Mouse (Mus musculus) midbrain, embryonic 12.5 days (tissue): Measurements from ENCODE around the gene Mmp28. TPM values are rescaled to one million over a fixed set of nuclear protein-coding genes. Genes with fewer than 3 reads are reported as not detected.

Source experiments
- ATAC-seq: fragments of 200-750 bp; cut with Nextera tagmentation; 2 replicates; pipeline ENCODE4 v1.8.0; 2017; ENCODE audit warnings: low read depth, moderate TSS enrichment, moderate library complexity; ENCODE audit not compliant: low FRiP score
- H3K27ac ChIP-seq: fragments of 300-500 bp; sonication (generic); replicated peaks from 2 replicates; pipeline ENCODE4 v1.5.1; 2016; ENCODE audit warnings: mild to moderate bottlenecking
- H3K27me3 ChIP-seq: fragments of 300-500 bp; sonication (generic); 2 replicates; pipeline ENCODE4 v1.6.1; 2016; ENCODE audit warnings: mild to moderate bottlenecking
- H3K36me3 ChIP-seq: fragments of 300-500 bp; sonication (generic); 2 replicates; pipeline ENCODE4 v1.6.1; 2016
- H3K4me1 ChIP-seq: fragments of 300-500 bp; sonication (generic); 2 replicates; pipeline ENCODE4 v1.6.1; 2016
- H3K4me2 ChIP-seq: fragments of 300-500 bp; sonication (generic); replicated peaks from 2 replicates; pipeline ENCODE4 v1.6.1; 2016; ENCODE audit warnings: mild to moderate bottlenecking, moderate library complexity
- H3K4me3 ChIP-seq: fragments of 300-500 bp; sonication (generic); 2 replicates; pipeline ENCODE4 v1.5.1; 2016; ENCODE audit warnings: mild to moderate bottlenecking
- H3K9ac ChIP-seq: fragments of 300-500 bp; sonication (generic); replicated peaks from 2 replicates; pipeline ENCODE4 v1.6.1; 2016; ENCODE audit warnings: mild to moderate bottlenecking, moderate library complexity
- H3K9me3 ChIP-seq: fragments of 300-500 bp; sonication (generic); 2 replicates; pipeline ENCODE4 v1.6.1; 2016; ENCODE audit warnings: mild to moderate bottlenecking
- WGBS: fragments of 180-500 bp; shearing (Covaris S2); methylation state at CpG from one replicate; pipeline ENCODE4 v1.1.7; 2016; 5-methylcytosine and 5-hydroxymethylcytosine counted together
- polyA plus RNA-seq: library from polyadenylated mRNA; unstranded; fragments of >200 nt; fragmentation: Nextera tagmentation; extraction: Ambion mirVana; gene quantifications from 2 replicates; pipeline ENCODE4 v1.2.1, GENCODE M21; 2016

The Mmp28 gene
- polyA plus RNA-seq, 1 experiment from 2014 or later, result 3.3 TPM

DNA sequence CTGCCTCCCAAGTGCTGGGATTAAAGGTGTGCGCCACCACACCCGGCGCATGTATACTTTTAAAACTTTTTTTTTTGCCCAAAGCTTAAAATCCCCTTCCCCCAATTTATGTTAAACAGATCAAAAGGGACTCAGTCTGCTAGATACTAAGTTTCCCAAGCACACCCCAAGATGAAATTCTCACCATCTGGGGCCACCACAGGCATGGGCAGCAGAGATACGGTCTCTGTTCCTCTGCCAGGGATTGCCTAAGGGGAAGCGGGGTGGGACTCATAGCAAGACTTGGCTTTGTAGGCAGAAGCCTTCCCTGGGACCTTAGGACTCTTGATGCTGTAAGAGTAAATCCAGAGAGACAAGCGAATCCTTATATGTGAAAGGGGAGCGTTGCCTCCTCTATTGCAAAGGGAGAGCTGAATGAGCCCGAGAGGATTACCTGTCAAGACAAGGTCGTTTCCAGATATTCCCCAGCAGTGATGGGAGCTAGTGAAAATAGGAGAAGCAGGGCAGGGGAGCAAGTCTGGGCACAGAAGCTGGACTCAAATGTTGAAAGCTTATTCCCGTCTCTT is 1.3 kb downstream of the Mmp28 start:
- Histone ChIP-seq H3K9ac (no peak overlapping the region), H3K9me3 (no peaks in the 10 kb centered on the region), H3K4me2 (peak overlapping the region; percentile 97; the same call in 1 of the 2 replicates), H3K36me3 (no peaks in the 10 kb centered on the region), H3K27ac (no peak overlapping the region), H3K4me1 (peaks cover 26% of the 10 kb centered on the region), H3K27me3 (peaks cover 74% of the 10 kb centered on the region), H3K4me3 (no peak overlapping the region)
- 58% methylated on average over 10 of the region's 10 CpGs for WGBS
- ATAC-seq, result no peak

DNA sequence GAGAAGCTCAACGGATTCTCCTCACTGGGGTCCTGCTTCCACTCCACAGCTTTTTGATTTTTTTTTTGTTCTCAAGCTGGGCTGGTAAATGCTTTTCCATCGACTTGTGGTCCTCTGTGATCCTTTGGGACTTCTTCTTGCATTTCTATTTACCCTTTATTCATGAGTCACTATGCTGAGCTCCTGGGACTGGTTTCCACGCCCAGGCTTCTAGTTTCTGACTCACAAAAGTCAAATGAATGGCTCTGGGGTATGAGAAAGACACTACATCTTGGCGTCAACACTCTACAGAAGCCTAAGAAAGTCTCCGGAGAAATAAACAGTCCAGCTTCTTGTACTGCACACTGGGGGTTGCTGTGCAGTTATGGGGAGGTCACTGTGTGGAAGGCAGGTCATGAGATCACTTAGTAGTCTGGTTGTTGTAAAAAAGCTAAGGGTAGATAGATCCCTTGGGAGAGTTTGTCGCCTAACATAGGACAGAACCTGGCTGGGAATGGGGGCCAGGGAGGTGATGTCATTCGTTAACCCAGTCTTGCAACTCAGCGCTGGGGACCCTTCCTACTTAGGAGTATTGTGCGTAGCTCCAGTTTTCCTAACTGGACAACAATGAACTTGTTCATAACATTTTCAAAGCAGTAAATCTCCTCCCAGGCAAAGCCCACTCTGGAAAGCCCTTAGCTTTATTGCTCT is 4.8 kb downstream of the Mmp28 start:
- Histone ChIP-seq H3K27ac (no peak overlapping the region), H3K27me3 (peaks cover 65% of the 10 kb centered on the region), H3K36me3 (no peaks in the 10 kb centered on the region), H3K4me3 (no peak overlapping the region), H3K9me3 (no peaks in the 10 kb centered on the region), H3K4me1 (peaks cover 26% of the 10 kb centered on the region), H3K9ac (no peak overlapping the region), H3K4me2 (no peak overlapping the region)
- WGBS, result 49% methylated on average over 9 of the region's 9 CpGs
- no peak for ATAC-seq

DNA sequence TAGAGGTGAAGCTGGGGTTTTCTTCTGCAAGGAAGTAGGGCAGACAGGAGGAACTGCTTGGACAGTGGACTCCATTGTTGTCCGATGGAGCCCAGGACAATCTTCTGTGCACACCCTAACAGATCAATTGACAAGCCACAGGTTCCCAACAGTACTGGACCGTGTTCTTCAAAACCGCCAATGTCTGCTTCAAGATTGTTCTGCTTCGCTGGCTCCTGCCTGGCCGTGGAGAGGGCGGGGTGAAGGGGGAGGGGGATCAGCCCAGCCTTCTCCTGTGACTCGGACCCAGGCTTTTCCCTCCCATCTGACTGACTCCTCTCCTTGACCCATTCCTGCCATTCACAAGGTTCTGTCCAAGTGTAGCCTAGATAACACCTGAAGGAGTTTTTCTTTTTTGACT is 5.6 kb downstream of the Mmp28 start:
- Histone ChIP-seq H3K4me1 (peaks cover 18% of the 10 kb centered on the region), H3K27me3 (peaks cover 61% of the 10 kb centered on the region), H3K36me3 (no peaks in the 10 kb centered on the region), H3K9me3 (no peaks in the 10 kb centered on the region), H3K27ac (no peak overlapping the region), H3K9ac (no peak overlapping the region), H3K4me2 (no peak overlapping the region), H3K4me3 (no peak overlapping the region)
- WGBS, result 12% methylated on average over 7 of the region's 7 CpGs
- ATAC-seq, result no peak

DNA sequence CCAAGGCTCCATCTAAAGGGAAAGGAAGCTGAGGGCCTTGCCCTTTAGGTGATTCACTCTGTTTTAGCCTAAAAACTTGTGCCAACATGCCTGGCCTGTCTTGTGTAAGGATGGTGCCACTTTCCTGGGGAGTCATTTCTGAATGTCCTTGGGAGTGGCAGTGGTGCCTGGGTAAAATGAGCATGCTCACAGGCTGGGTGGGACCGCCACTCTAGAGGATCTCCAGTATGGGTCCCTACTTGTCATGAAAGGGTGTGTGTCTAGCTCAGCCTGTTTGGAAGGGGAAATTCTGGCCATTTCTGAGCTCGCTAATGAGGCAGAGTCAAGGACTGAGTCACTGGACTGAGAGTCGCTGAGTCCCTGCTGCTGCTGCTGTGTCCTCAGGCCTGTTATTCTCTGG is 7.3 kb downstream of the Mmp28 start:
- Histone ChIP-seq H3K27me3 (peaks cover 44% of the 10 kb centered on the region), H3K36me3 (no peaks in the 10 kb centered on the region), H3K27ac (no peak overlapping the region), H3K4me1 (peaks cover 15% of the 10 kb centered on the region), H3K4me3 (no peak overlapping the region), H3K4me2 (no peak overlapping the region), H3K9ac (no peak overlapping the region), H3K9me3 (no peaks in the 10 kb centered on the region)
- 79% methylated on average over 3 of the region's 3 CpGs for WGBS
- ATAC-seq, result no peak

DNA sequence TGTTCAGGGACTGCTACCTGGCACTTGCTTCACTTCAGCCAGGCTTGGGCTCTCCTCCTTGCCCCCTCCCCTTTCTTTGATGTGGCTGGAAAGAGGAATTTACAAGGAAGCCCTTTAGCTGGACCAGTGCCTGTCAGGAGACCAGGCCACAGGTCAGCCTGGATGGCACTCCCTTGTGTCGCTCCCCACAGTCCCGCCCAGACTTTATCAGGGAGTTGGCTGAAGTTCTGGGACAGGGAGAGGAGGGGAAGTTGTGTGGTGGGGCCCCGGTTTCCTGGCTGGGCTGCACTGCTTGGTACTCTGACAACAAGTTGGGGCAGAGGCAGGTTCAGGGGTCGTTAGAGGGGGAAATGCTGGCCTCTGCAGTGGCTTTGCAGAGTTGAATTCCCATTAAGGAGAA is 8.3 kb downstream of the Mmp28 start:
- no peak overlapping the region for H3K4me2 ChIP-seq
- no peak overlapping the region for H3K9ac ChIP-seq
- peaks cover 15% of the 10 kb centered on the region for H3K4me1 ChIP-seq
- H3K9me3 ChIP-seq, result no peaks in the 10 kb centered on the region
- H3K4me3 ChIP-seq, result no peak overlapping the region
- no peaks in the 10 kb centered on the region for H3K36me3 ChIP-seq
- no peak overlapping the region for H3K27ac ChIP-seq
- no peak for ATAC-seq
- WGBS, result 41% methylated on average over 4 of the region's 4 CpGs
- H3K27me3 ChIP-seq, result peaks cover 43% of the 10 kb centered on the region

DNA sequence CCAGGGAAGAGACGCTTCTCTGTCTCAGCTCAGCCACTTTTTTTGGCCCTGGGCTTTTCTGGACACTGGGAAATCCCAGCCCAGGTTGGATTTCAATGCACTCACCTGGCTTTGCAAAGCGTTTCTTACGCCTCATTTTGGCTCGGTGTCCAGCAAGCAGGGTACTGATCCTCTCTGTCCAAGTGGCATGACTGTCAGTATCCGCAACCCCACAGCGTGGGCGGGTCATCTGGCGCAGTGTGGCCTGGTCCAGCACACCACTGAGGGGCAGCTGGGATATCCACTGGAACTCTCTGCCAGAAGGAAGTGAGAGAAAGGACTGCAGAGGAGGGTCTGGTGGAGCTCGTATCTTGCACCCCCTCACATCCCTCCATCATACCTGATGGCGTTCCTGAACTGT is 11.6 kb downstream of the Mmp28 start:
- Histone ChIP-seq H3K4me3 (no peak overlapping the region), H3K36me3 (no peaks in the 10 kb centered on the region), H3K9ac (no peak overlapping the region), H3K4me1 (peaks cover 15% of the 10 kb centered on the region), H3K27me3 (peaks cover 56% of the 10 kb centered on the region), H3K27ac (no peak overlapping the region), H3K9me3 (no peaks in the 10 kb centered on the region), H3K4me2 (no peak overlapping the region)
- no peak for ATAC-seq
- WGBS, result 91% methylated on average over 10 of the region's 10 CpGs

DNA sequence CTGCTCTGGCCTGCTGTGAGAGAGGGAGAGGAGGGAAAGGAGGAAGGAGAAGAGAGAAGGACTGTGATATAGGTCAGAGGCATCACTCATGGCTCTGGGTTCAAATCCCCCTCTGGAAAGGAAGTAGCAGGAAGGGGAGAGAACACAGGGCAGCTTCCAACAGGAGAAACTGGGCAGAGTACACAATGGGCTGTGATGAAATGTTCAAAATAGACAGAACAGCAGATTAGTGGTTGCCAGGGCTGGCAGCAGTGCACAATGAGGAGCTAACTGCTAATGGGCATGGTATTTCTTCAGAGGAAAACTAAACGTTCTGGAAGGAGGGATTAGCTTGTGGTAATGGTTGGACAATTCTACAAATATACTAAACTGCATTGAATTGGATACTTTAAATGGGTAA is 12.3 kb downstream of the Mmp28 start:
- no peak overlapping the region for H3K9ac ChIP-seq
- no peak overlapping the region for H3K4me2 ChIP-seq
- peaks cover 15% of the 10 kb centered on the region for H3K4me1 ChIP-seq
- H3K36me3 ChIP-seq, result no peaks in the 10 kb centered on the region
- no peak overlapping the region for H3K4me3 ChIP-seq
- no peak overlapping the region for H3K27ac ChIP-seq
- H3K27me3 ChIP-seq, result peaks cover 56% of the 10 kb centered on the region
- WGBS, result 19% methylated on average over 1 of the region's 1 CpGs
- no peaks in the 10 kb centered on the region for H3K9me3 ChIP-seq
- ATAC-seq, result no peak

DNA sequence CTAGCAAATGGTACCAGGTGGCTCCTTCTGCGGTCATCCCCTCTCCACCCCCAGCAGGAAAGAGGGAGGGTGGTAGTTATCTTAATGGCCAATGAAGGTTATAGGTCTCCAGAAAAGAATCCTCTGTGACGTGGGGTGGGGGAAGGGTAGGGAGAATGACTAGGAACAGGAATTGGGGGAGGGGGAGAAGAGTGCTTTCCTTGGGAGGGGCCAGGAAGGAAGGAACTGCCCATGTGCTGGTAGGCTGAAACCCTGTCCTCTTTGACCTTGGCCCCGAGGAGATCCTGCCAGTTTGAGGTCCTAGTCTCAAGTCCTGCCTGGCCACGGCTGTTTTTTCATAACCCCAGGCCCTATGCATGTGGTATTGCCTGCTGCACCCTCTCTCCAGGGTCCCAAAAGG is 13.6 kb downstream of the Mmp28 start:
- Histone ChIP-seq H3K4me2 (no peak overlapping the region), H3K9ac (no peak overlapping the region), H3K9me3 (no peaks in the 10 kb centered on the region), H3K27me3 (peaks cover 56% of the 10 kb centered on the region), H3K4me1 (peaks cover 18% of the 10 kb centered on the region), H3K4me3 (no peak overlapping the region), H3K27ac (no peak overlapping the region), H3K36me3 (no peaks in the 10 kb centered on the region)
- 70% methylated on average over 4 of the region's 4 CpGs for WGBS
- ATAC-seq, result no peak

DNA sequence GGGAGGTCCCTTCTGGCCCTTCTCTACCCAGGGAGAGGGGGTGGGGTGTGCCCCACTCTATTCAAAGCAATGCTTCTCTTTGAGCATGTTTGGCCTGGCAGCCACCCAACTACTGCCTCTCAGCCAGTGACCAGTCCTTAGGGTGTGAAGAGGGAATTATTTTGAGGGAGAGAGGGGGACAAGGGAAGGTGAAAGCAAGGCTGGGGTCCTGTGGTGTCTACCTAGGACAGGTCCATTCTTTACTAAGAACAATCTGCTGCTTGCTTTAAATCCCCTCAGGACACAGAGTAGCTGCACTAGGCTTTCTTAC is 14.0 kb downstream of the Mmp28 start:
- Histone ChIP-seq H3K4me2 (no peak overlapping the region), H3K36me3 (no peaks in the 10 kb centered on the region), H3K9ac (no peak overlapping the region), H3K4me1 (peaks cover 19% of the 10 kb centered on the region), H3K27me3 (peaks cover 60% of the 10 kb centered on the region), H3K27ac (no peak overlapping the region), H3K4me3 (no peak overlapping the region), H3K9me3 (no peaks in the 10 kb centered on the region)
- ATAC-seq, result no peak

DNA sequence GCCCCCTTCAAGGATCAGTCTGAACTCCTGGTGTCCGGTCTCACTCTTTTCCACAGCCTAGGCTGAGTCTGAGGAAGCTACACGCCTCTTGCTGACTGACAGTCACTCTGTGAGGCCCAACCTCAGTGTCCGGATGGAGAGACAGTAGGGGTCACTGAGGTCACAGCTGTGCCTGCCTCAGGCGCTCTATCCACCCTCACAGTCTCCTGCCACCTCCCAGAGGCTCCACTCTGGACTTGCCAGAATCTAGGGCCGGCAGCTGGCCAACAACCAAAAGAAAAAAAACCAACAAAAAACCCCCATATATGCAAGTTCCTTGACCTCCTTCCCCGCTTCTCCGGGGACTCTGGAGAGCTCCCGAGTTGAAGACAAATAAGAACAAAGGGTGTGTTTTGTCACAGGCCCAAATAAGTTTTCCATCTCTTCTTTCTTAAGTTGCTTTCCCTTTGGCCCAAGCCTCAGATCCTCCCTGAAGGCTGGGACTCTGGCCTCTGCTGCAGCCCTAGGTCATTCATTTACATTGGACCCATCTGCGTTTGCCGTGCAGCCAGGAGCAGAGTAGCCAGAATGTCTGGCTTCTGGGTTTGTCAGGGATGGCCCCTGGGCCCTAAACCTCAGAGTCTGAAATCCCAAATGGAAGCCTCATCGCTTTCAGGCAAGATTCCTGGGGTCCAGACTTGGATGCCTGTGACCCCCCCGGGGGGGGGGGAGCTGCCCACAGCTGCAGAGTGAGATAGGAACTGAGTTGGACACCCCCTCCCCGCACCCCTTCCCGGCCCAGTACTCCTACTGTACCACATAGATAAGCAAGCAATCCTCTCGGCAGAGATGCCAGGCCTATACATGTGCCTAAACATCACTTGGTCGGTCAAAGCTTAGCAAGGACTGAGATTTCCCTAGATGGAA is 14.6 kb downstream of the Mmp28 start:
- H3K36me3 ChIP-seq, result no peaks in the 10 kb centered on the region
- 50% methylated on average over 16 of the region's 16 CpGs for WGBS
- ATAC-seq, result no peak
- peaks cover 66% of the 10 kb centered on the region for H3K27me3 ChIP-seq
- no peak overlapping the region for H3K27ac ChIP-seq
- no peak overlapping the region for H3K4me2 ChIP-seq
- no peak overlapping the region for H3K9ac ChIP-seq
- no peak overlapping the region for H3K4me3 ChIP-seq
- peaks cover 21% of the 10 kb centered on the region for H3K4me1 ChIP-seq
- no peaks in the 10 kb centered on the region for H3K9me3 ChIP-seq

DNA sequence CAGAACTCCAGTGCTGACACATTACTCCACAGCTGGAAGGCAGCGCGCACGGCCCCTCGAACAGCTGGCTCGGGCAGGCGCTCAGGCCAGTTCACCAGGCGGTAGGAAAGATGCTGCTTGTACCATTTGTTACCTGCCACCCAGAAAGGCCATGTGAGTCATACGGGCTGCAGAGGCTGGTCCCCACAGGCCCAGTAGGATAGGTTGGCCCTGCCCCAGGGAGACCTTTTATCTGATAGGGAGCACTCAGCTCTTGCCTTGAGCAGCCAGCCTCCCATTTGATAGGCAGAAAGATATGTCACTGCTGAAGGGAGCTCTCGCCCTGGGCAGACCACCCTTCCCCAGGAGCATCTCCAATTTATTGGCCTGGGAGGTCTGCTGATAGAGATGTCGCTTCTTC is 15.3 kb downstream of the Mmp28 start:
- Histone ChIP-seq H3K36me3 (no peaks in the 10 kb centered on the region), H3K4me1 (peaks cover 23% of the 10 kb centered on the region), H3K27ac (no peak overlapping the region), H3K9ac (no peak overlapping the region), H3K9me3 (no peaks in the 10 kb centered on the region), H3K4me2 (no peak overlapping the region), H3K4me3 (no peak overlapping the region), H3K27me3 (peaks cover 71% of the 10 kb centered on the region)
- WGBS, result 83% methylated on average over 10 of the region's 10 CpGs
- no peak for ATAC-seq

DNA sequence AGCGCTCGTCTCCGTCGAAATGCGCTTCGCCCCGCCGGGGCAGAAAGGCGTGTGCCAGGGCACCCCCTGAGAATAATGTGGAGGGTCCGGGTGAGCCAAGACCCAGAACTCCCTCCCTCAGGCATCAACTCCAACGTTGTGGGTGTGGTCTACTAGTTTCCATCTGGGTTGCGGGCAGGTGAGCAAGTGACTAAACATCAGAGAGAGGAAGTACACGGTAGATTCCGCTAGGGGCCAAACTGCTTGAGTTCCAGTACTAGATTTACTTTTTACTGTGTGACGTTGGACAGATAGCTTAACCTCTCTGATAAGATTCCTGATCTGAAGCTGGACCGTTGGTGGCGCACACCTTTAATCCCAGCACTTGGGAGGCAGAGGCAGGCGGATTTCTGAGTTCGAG is 17.9 kb downstream of the Mmp28 start:
- peaks cover 26% of the 10 kb centered on the region for H3K4me1 ChIP-seq
- H3K9ac ChIP-seq, result no peak overlapping the region
- ATAC-seq, result no peak
- WGBS, result 29% methylated on average over 19 of the region's 19 CpGs
- H3K27ac ChIP-seq, result no peak overlapping the region
- no peaks in the 10 kb centered on the region for H3K9me3 ChIP-seq
- peak overlapping the region; percentile 35; the same call in 1 of the 2 replicates for H3K4me2 ChIP-seq
- H3K27me3 ChIP-seq, result peaks cover 85% of the 10 kb centered on the region
- H3K36me3 ChIP-seq, result no peaks in the 10 kb centered on the region
- H3K4me3 ChIP-seq, result peak overlapping the region; percentile 18; the same call in 1 of the 2 replicates
